Mouse (Mus musculus): ENCODE measurements at regions not wholly inside any gene's neighbourhood (a gene's known extent, or its start where the extent isn't known, plus 50 kb on each side); places are given as distances from the start of the nearest gene placed in this dataset.

DNA sequence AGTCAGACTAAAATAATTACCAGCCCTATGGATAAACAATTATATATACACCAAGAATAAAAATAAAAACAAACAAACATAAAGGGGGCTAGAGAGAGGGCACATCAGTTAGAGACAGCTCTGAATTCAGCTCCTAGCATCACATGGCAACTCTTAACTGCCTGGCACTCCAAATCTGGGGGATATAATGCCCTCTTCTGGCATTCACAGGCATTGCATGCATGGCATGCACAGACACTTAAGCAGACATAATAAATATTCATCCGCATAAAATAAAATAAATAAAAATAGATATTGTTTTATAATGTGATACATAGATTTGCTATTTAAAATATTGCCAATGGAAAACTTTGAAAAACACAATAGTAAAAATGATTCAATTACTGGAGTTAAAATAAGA lies 177.6 kb upstream of the Map3k7 start:
- 83% methylated on average over 1 of the region's 1 CpGs for WGBS
- H3K27me3 ChIP-seq, result no peaks in the 10 kb centered on the region
- no peaks in the 10 kb centered on the region for H3K4me1 ChIP-seq
- no peak overlapping the region for H3K9ac ChIP-seq
- no peak overlapping the region for H3K4me2 ChIP-seq
- no peak for ATAC-seq (ENCODE audit: low FRiP score)
- no peaks in the 10 kb centered on the region for H3K9me3 ChIP-seq
- no peak overlapping the region for H3K4me3 ChIP-seq (replicated peaks)
- no peaks in the 10 kb centered on the region for H3K36me3 ChIP-seq (replicated peaks)
- H3K27ac ChIP-seq, result no peak overlapping the region

DNA sequence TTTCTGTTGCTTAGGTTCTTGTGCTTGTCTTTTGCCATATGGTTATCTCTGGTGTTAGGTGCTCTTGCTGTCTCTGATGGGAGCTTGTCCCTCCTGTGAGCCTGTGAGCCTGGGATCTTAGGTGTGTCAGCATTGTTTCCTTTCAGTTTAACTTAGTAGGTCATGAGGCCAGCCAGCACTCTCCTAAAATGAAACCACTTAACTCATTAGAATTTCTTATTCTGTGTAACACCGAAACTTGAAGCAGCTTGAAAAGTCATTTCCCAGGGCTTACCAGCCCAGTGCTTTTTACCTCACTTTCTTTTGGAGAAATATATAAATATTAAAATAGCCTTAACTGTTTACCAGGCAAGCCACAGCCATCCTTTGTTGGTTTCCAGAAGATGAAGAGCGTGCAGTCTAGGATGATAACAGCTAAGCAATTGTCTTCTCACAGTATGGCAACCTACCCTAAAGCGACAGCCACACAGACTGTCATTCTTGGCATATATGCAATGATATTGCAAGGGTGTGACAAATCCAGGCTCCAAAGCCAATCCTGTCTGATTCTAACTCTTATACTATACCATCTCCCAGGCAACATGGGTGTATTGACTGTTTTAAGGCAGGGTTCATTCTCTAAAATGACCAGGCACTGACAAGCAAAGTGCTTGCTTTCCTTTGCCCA lies 146.2 kb upstream of the Map3k7 start:
- Histone ChIP-seq H3K9me3 (no peaks in the 10 kb centered on the region), H3K27ac (no peak overlapping the region), H3K27me3 (no peaks in the 10 kb centered on the region), H3K36me3 (replicated peaks) (no peaks in the 10 kb centered on the region), H3K4me3 (replicated peaks) (no peak overlapping the region), H3K9ac (no peak overlapping the region), H3K4me2 (no peak overlapping the region), H3K4me1 (no peaks in the 10 kb centered on the region)
- no peak for ATAC-seq (ENCODE audit: low FRiP score)
- WGBS, result 95% methylated on average over 3 of the region's 3 CpGs

DNA sequence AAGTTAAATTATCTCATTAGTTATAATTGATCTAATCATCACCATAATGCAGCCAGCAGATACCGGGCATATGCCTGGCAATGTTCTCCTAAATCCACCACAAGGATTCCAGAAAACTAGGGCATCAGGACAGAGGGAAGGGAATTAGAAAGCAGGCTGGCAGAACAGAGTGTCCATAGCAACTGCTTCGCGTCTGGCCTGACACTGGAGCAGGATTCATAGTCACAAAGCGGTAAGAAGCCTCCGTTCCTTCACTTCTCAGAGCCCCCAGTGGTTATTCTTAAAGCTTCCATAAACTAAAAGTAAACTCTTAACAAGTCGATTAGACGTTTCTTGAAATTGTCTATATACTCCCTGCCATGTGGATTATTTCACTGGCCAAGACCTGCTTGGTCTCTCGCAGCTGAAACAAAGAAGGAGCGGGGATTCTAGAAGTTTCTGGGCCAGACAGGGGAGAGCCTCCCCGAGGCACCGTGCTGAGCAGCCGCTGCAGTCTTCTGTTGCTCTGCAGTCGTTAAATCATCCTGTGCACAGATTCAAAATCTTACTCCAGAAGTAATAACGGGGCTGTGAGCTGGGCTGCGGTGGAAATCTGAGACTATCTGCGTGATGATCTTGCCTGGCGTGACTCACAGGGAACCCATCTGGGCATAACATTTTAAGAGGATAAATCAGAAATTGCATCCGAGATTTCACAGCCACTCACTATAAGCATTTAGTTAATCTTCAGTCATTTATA lies 144.2 kb upstream of the Map3k7 start:
- Histone ChIP-seq H3K4me1 (peaks cover 4% of the 10 kb centered on the region), H3K9me3 (no peaks in the 10 kb centered on the region), H3K9ac (no peak overlapping the region), H3K27ac (no peak overlapping the region), H3K27me3 (no peaks in the 10 kb centered on the region), H3K4me3 (replicated peaks) (no peak overlapping the region), H3K4me2 (no peak overlapping the region), H3K36me3 (replicated peaks) (no peaks in the 10 kb centered on the region)
- 80% methylated on average over 18 of the region's 18 CpGs for WGBS
- ATAC-seq (ENCODE audit: low FRiP score), result no peak

DNA sequence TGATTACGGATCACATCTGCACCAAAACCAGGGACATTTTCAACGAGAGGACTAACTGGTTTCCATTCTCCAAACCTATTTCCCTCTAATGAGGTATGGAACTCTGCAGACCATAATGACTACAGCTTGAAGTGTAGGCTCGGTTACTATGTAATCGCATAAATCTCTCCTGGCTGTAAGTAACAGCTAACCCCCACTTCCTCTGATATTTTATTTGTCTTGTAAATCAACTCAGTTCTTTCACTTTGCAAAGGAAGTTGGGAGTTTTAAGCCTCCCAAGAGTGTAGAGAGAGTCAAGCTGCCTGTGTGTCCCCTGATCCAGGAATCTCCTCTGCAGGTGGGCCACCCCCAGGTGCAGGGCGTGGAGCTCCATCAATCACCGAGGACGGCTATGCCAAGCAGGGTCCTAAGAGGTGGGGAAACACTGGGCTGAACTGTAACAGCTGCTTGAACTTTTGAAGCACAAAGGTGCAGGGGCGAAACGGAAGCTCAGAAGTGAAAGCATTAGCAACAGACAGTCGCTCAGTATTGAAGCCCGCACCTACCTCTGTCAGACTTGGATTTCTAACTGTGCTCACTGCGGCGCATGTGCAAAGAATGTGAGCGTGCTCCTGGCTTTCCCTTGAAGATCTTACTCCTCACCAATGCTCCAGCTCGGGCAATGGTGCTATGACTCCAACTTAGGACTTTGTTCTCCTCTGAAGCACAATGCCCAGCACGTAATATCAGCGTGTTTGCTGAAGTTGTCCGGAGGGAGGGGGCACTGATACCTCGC lies 140.1 kb upstream of the Map3k7 start:
- Histone ChIP-seq H3K4me2 (peak overlapping the region; percentile 21), H3K9ac (no peak overlapping the region), H3K27me3 (no peaks in the 10 kb centered on the region), H3K9me3 (no peaks in the 10 kb centered on the region), H3K27ac (no peak overlapping the region), H3K4me1 (peaks cover 10% of the 10 kb centered on the region), H3K36me3 (replicated peaks) (no peaks in the 10 kb centered on the region), H3K4me3 (replicated peaks) (no peak overlapping the region)
- ATAC-seq (ENCODE audit: low FRiP score), result peak; percentile 21; the same call in 1 of the 2 replicates
- 62% methylated on average over 19 of the region's 19 CpGs for WGBS

DNA sequence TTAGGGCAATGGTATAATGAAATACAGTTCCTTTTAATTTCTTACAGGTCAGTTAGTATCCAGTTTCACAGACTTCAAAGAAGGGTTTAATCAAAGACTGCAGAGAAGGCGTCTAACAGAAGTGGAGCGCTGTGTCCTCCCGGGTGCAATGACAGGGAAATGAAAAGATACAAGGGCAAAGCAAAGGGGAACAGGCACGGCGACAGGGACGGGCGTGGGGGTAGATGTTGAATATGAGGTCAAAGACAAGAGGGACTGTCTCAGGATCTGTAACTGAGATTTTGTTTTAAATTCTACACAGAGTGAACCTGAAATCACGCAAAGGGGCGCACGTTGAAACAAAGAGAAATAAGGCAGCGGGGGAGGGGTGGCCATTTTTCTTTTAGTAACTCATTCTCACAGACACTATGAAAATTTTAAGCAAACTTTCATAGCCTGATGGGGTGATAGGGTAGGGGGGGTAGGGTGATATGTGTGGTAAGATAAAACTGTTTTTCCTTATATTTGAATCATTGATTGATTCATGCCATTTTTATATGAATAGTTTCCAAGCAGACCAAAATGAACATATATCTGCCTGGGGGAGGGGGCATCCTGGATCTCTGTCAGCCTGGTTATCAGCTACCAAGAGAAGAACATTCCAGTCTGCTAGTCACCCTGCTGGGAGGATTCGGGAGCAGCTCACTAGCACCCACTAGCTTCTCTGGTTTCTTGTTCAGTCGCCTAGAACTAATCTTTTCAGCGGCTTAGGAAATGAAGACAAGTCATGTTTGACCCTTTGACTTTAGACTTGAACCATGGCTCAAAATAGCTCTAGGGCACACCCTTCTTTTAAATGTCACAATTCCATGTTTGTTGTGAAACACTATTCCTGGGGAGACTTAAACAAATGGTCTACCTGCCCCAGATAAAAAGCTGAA lies 139.1 kb upstream of the Map3k7 start:
- no peak overlapping the region for H3K4me3 ChIP-seq (replicated peaks)
- peak; percentile 45; the same call in 1 of the 2 replicates for ATAC-seq (ENCODE audit: low FRiP score)
- H3K4me2 ChIP-seq, result peak overlapping the region; percentile 21

DNA sequence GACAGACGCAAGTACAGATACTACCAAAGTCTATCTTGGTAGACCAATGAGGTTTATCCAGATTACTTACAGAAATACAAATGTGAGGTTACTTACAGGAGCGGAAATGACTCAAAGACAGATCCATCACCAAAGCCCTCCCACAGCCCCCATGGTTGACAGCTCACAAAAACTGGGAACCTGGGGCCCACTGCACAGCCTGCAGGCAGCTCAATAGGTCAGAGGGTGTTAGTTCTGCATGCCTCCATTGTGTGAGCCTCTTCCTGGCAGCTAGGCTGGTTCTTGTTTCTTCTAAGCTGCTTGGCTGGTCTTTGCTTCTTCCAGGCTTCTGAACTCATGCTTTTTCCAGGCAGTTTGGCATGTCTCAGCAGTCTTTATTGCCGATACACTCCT lies 138.5 kb upstream of the Map3k7 start:
- H3K36me3 ChIP-seq (replicated peaks), result no peaks in the 10 kb centered on the region
- H3K27ac ChIP-seq, result no peak overlapping the region
- no peaks in the 10 kb centered on the region for H3K27me3 ChIP-seq
- no peak overlapping the region for H3K9ac ChIP-seq
- peaks cover 18% of the 10 kb centered on the region for H3K4me1 ChIP-seq
- no peak overlapping the region for H3K4me2 ChIP-seq
- no peak overlapping the region for H3K4me3 ChIP-seq (replicated peaks)
- 76% methylated on average over 3 of the region's 3 CpGs for WGBS
- H3K9me3 ChIP-seq, result no peaks in the 10 kb centered on the region
- ATAC-seq (ENCODE audit: low FRiP score), result no peak

More for the DNA sequence above, 139.1 kb upstream of the Map3k7 start:
- Histone ChIP-seq H3K9ac (0 out of 2 replicates have a peak overlapping the region, but pooled peaks have one; percentile 38), H3K4me1 (peaks cover 11% of the 10 kb centered on the region), H3K9me3 (no peaks in the 10 kb centered on the region), H3K36me3 (replicated peaks) (no peaks in the 10 kb centered on the region), H3K27me3 (no peaks in the 10 kb centered on the region), H3K27ac (no peak overlapping the region)
- WGBS, result 55% methylated on average over 14 of the region's 14 CpGs

DNA sequence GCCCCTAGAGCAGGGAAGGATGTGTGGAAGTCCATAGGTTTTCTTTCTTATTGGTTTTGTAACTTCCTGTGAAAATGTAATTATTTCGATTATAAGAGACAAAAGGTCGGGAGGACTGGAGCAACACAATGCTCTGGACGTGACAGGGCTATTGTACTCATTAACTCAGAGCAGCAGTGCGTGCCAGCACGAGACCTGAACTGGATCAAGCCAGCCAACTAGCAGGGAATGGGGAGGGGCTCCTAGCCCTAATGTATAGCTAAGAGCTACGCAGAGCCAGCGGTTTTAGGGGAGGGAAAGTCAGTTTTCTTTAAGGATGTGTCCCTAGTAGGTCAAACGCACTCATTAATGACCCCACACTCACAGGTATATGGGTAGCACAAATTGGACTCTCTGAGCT lies 137.2 kb upstream of the Map3k7 start:
- no peak overlapping the region for H3K4me2 ChIP-seq
- no peak for ATAC-seq (ENCODE audit: low FRiP score)
- H3K9me3 ChIP-seq, result no peaks in the 10 kb centered on the region
- H3K9ac ChIP-seq, result no peak overlapping the region
- no peak overlapping the region for H3K4me3 ChIP-seq (replicated peaks)
- H3K27ac ChIP-seq, result no peak overlapping the region
- peaks cover 4% of the 10 kb centered on the region; the same call in 1 of the 2 replicates for H3K27me3 ChIP-seq
- peaks cover 20% of the 10 kb centered on the region for H3K4me1 ChIP-seq
- no peaks in the 10 kb centered on the region for H3K36me3 ChIP-seq (replicated peaks)
- 60% methylated on average over 8 of the region's 8 CpGs for WGBS

DNA sequence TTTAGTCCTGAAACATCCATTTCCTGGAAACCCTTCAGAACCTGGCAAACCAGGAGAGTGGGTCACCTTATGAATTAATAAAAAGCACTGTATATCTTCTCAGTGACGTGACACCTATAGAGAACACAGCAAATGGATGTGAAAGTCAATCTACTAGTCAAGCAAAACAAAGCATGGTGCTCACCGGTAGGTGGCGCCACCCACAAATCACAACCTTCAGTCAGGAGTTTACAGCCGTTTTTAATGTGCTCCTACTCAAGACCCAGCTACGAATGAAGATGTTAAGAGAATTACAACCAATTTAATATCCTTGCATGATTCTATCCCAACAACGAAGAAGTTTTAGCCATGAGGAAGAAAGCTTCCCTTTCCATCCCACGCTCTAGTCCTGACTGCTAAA lies 136.6 kb upstream of the Map3k7 start:
- Histone ChIP-seq H3K27ac (no peak overlapping the region), H3K36me3 (replicated peaks) (no peaks in the 10 kb centered on the region), H3K4me2 (no peak overlapping the region), H3K9ac (no peak overlapping the region), H3K4me1 (peaks cover 20% of the 10 kb centered on the region), H3K9me3 (no peaks in the 10 kb centered on the region), H3K27me3 (peaks cover 4% of the 10 kb centered on the region; the same call in 1 of the 2 replicates), H3K4me3 (replicated peaks) (no peak overlapping the region)
- 86% methylated on average over 7 of the region's 7 CpGs for WGBS
- ATAC-seq (ENCODE audit: low FRiP score), result no peak

DNA sequence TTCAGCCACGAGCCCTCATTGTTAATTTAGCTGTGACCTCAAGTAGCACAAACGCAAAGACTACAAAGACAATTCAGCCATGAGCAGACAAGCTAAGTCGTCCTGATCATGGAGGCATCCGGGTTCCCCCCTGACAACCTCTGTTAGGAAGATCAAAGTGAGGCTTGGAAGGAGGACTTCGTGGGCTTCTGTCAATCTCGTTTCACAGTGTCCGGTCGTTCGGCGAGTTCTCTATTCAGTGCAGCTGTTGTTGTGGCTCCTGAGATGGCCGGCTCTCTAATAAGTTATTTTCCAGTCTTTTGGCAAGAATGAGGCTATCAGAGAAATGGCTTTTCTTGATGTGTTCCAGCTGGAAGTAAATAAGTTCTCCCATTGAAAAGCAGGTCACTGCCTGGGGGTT lies 133.7 kb upstream of the Map3k7 start:
- Histone ChIP-seq H3K4me3 (replicated peaks) (no peak overlapping the region), H3K9ac (no peak overlapping the region), H3K27me3 (peaks cover 7% of the 10 kb centered on the region; the same call in 1 of the 2 replicates), H3K4me2 (peak overlapping the region; percentile 21; the same call in 1 of the 2 replicates), H3K36me3 (replicated peaks) (no peaks in the 10 kb centered on the region), H3K4me1 (peaks cover 30% of the 10 kb centered on the region), H3K27ac (no peak overlapping the region), H3K9me3 (no peaks in the 10 kb centered on the region)
- WGBS, result 5% methylated on average over 11 of the region's 11 CpGs
- ATAC-seq (ENCODE audit: low FRiP score), result 0 out of 2 replicates have a peak, but pooled peaks have one; percentile 33

DNA sequence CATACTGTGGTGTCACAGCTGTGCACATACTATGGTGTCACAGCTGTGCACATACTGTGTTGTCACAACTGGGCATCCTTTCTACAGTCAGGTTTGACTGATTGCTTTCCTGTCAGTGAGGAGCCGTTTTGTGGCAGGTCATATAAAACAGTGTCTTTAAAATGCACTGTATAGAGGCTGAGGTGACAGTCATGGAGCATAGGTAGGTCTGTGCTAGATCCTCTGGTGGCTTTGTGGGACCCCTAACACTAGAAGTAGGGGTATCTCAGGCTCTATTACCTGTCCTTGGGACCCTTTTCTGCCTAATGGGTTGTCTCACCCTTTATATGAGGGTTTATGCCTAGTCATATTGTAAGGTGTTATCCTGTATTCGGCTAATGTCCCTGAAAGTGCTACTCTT lies 132.4 kb upstream of the Map3k7 start:
- peaks cover 35% of the 10 kb centered on the region for H3K4me1 ChIP-seq
- 88% methylated on average over 2 of the region's 2 CpGs for WGBS

DNA sequence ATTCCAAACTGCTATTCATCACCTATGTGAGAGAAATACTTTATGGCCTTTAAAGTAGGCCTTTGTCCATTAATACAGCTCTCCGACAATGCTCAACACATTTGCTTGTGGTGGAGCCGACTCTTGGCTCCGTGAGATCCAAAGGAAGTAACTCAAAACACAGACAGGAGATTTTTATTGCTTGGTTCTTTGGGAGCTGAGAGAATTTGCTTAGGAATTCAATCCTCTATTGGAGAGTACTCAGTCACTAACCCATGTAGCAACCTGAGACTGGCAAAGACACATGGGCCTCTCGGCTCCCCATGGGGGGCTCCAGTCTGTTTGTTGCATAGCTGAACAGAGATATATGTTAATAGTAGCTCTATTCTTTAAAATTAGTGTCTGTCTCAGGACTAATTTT lies 130.1 kb upstream of the Map3k7 start:
- no peaks in the 10 kb centered on the region for H3K9me3 ChIP-seq
- WGBS, result 45% methylated on average over 4 of the region's 4 CpGs
- H3K4me2 ChIP-seq, result no peak overlapping the region
- ATAC-seq (ENCODE audit: low FRiP score), result no peak
- H3K36me3 ChIP-seq (replicated peaks), result no peaks in the 10 kb centered on the region
- no peak overlapping the region for H3K9ac ChIP-seq
- no peak overlapping the region for H3K4me3 ChIP-seq (replicated peaks)
- H3K27ac ChIP-seq, result no peak overlapping the region
- peaks cover 44% of the 10 kb centered on the region for H3K4me1 ChIP-seq
- peaks cover 7% of the 10 kb centered on the region; the same call in 1 of the 2 replicates for H3K27me3 ChIP-seq

More for the DNA sequence above, 132.4 kb upstream of the Map3k7 start:
- no peaks in the 10 kb centered on the region for H3K36me3 ChIP-seq (replicated peaks)
- no peak overlapping the region for H3K4me3 ChIP-seq (replicated peaks)
- H3K9me3 ChIP-seq, result no peaks in the 10 kb centered on the region
- H3K27ac ChIP-seq, result no peak overlapping the region
- no peak overlapping the region for H3K9ac ChIP-seq
- peaks cover 7% of the 10 kb centered on the region; the same call in 1 of the 2 replicates for H3K27me3 ChIP-seq
- no peak overlapping the region for H3K4me2 ChIP-seq
- ATAC-seq (ENCODE audit: low FRiP score), result no peak
